Mouse (Mus musculus) adrenal gland, adult 2 months (tissue): Measurements from ENCODE around the gene Agpat3. TPM values are rescaled to one million over a fixed set of nuclear protein-coding genes. Genes with fewer than 3 reads are reported as not detected.

Experiments
- microRNA-seq, 2 experiments: library from miRNA; unstranded; fragments of <30 nt; microRNA quantifications; one replicate each; pipeline ENCODE4 v1.2.0; 2021
- polyA plus RNA-seq: library from polyadenylated mRNA; depleted of rRNA; stranded (reverse); fragments of >200 nt; gene quantifications from 2 replicates; pipeline ENCODE4 v1.2.3, GENCODE M21; 2012; rRNA removed
- total RNA-seq, 2 experiments: library from RNA; stranded (reverse); gene quantifications; 2 replicates each; pipeline ENCODE4 v1.2.3; 2021

The Agpat3 gene
- total and polyA plus RNA-seq, 3 experiments: 346 to 654 (median 422) TPM

Small RNA genes within 50 kb of the gene (microRNA-seq; reads per million reads assigned to microRNA genes)
- gene Mir7659: 0 reads per million in 2 experiments

Other genes starting within 250 kb of the Agpat3 start
- gene D10Jhu81e, start 182.7 kb downstream of the Agpat3 start, total RNA-seq: 100 to 1,000 TPM; 266 to 267 TPM
- 741 and 784 TPM in 2 replicates for gene D10Jhu81e, start 182.7 kb downstream of the Agpat3 start, polyA plus RNA-seq
- gene Pwp2, start 167.3 kb downstream of the Agpat3 start, total RNA-seq: 10 to 100 TPM; 14.0 to 17.4 TPM
- 7.6 and 10.7 TPM in 2 replicates for gene Pwp2, start 167.3 kb downstream of the Agpat3 start, polyA plus RNA-seq
- 10 to 100 TPM; 50.7 to 51.2 TPM for gene Trappc10, start 107.8 kb downstream of the Agpat3 start, total RNA-seq
- 47.3 and 62.8 TPM in 2 replicates for gene Trappc10, start 107.8 kb downstream of the Agpat3 start, polyA plus RNA-seq
- 100 to 1,000 TPM; 234 to 244 TPM for gene Rrp1, start 60.6 kb upstream of the Agpat3 start, total RNA-seq
- 52.6 and 73.7 TPM in 2 replicates for gene Rrp1, start 60.6 kb upstream of the Agpat3 start, polyA plus RNA-seq
- 100 to 1,000 TPM; 380 to 402 TPM for gene Cstb, start 73.2 kb upstream of the Agpat3 start, total RNA-seq
- 67.7 and 81.7 TPM in 2 replicates for gene Cstb, start 73.2 kb upstream of the Agpat3 start, polyA plus RNA-seq
- gene Pdxk, start 112.5 kb upstream of the Agpat3 start, total RNA-seq: 10 to 100 TPM; 21.7 to 31.2 TPM
- 18.7 and 21.3 TPM in 2 replicates for gene Pdxk, start 112.5 kb upstream of the Agpat3 start, polyA plus RNA-seq
- not detected for gene Olfr1358, start 164.9 kb upstream of the Agpat3 start, total RNA-seq
- not detected in 2 replicates for gene Olfr1358, start 164.9 kb upstream of the Agpat3 start, polyA plus RNA-seq
- gene Ilvbl, start 221.9 kb upstream of the Agpat3 start, total RNA-seq: 10 to 100 TPM; 39.1 to 70.4 TPM
- gene Ilvbl, start 221.9 kb upstream of the Agpat3 start, polyA plus RNA-seq: 53.5 and 59.3 TPM in 2 replicates
- gene Syde1, start 239.5 kb upstream of the Agpat3 start, total RNA-seq: 10 to 100 TPM; 24.3 to 71.0 TPM
- 57.6 and 66.8 TPM in 2 replicates for gene Syde1, start 239.5 kb upstream of the Agpat3 start, polyA plus RNA-seq